Mouse (Mus musculus) hindbrain, embryonic 12.5 days (tissue): ENCODE results near the gene Fcgrt. TPM values are rescaled to one million over a fixed set of nuclear protein-coding genes. Genes with fewer than 3 reads are reported as not detected.

Source experiments
- ATAC-seq: fragments of 200-750 bp; cut with Nextera tagmentation; 2 replicates; pipeline ENCODE4 v1.8.0; 2017; ENCODE audit warnings: moderate TSS enrichment; ENCODE audit not compliant: low FRiP score
- H3K27ac ChIP-seq: fragments of 300-500 bp; sonication (generic); 2 replicates; pipeline ENCODE4 v1.5.1; 2016; ENCODE audit warnings: mild to moderate bottlenecking
- H3K27me3 ChIP-seq: fragments of 300-500 bp; sonication (generic); 2 replicates; pipeline ENCODE4 v1.6.1; 2016; ENCODE audit warnings: mild to moderate bottlenecking
- H3K36me3 ChIP-seq: fragments of 300-500 bp; sonication (generic); 2 replicates; pipeline ENCODE4 v1.6.1; 2016; ENCODE audit warnings: mild to moderate bottlenecking
- H3K4me1 ChIP-seq: fragments of 300-500 bp; sonication (generic); 2 replicates; pipeline ENCODE4 v1.6.1; 2016
- H3K4me2 ChIP-seq: fragments of 300-500 bp; sonication (generic); replicated peaks from 2 replicates; pipeline ENCODE4 v1.6.1; 2016; ENCODE audit warnings: mild to moderate bottlenecking
- H3K4me3 ChIP-seq: fragments of 300-500 bp; sonication (generic); 2 replicates; pipeline ENCODE4 v1.5.1; 2016; ENCODE audit warnings: mild to moderate bottlenecking
- H3K9ac ChIP-seq: fragments of 300-500 bp; sonication (generic); 2 replicates; pipeline ENCODE4 v1.6.1; 2016; ENCODE audit warnings: mild to moderate bottlenecking, moderate library complexity
- H3K9me3 ChIP-seq: fragments of 300-500 bp; sonication (generic); replicated peaks from 2 replicates; pipeline ENCODE4 v1.6.1; 2016; ENCODE audit warnings: mild to moderate bottlenecking
- WGBS: fragments of 180-500 bp; shearing (Covaris S2); methylation state at CpG from one replicate; pipeline ENCODE4 v1.1.7; 2016; 5-methylcytosine and 5-hydroxymethylcytosine counted together
- microRNA counts: library from miRNA; unstranded; fragments of <30 nt; microRNA quantifications from one replicate; lab custom pipeline; 2017
- microRNA-seq: library from miRNA; unstranded; fragments of <30 nt; microRNA quantifications from one replicate; pipeline ENCODE4, GENCODE M21; 2017
- polyA plus RNA-seq: library from polyadenylated mRNA; unstranded; fragments of >200 nt; fragmentation: Nextera tagmentation; extraction: Ambion mirVana; gene quantifications from 2 replicates; pipeline ENCODE4 v1.2.1, GENCODE M21; 2016

Fcgrt gene
- polyA plus RNA-seq, 1 experiment from 2014 or later = 20.2 TPM

GRCm38 (mm10) chr7:45048001-45048890 is 55.4 kb downstream of the Fcgrt start:
- no peak for ATAC-seq
- Histone ChIP-seq H3K4me2 (no peak overlapping the region), H3K4me1 (peaks cover 22% of the 10 kb centered on the region), H3K27me3 (no peaks in the 10 kb centered on the region), H3K4me3 (no peak overlapping the region), H3K36me3 (peaks cover 72% of the 10 kb centered on the region), H3K27ac (no peak overlapping the region), H3K9ac (no peak overlapping the region), H3K9me3 (no peaks in the 10 kb centered on the region)
- 93% methylated on average over 38 of the region's 38 CpGs for WGBS

- no peak overlapping the region for H3K4me2 ChIP-seq
- peaks cover 22% of the 10 kb centered on the region for H3K4me1 ChIP-seq
- WGBS = 95% methylated on average over 14 of the region's 14 CpGs
- no peaks in the 10 kb centered on the region for H3K27me3 ChIP-seq
- H3K4me3 ChIP-seq = no peak overlapping the region
- no peak overlapping the region for H3K9ac ChIP-seq
- H3K9me3 ChIP-seq = no peaks in the 10 kb centered on the region
- H3K27ac ChIP-seq = no peak overlapping the region
- peaks cover 79% of the 10 kb centered on the region for H3K36me3 ChIP-seq
- ATAC-seq = no peak
Measured at GRCm38 (mm10) chr7:45047491-45047890, 56.2 kb downstream of the Fcgrt start.

- no peak overlapping the region for H3K4me2 ChIP-seq
- no peak overlapping the region for H3K27ac ChIP-seq
- WGBS = 96% methylated on average over 26 of the region's 26 CpGs
- no peak overlapping the region; the same call in 1 of the 2 replicates for H3K4me3 ChIP-seq
- no peaks in the 10 kb centered on the region for H3K9me3 ChIP-seq
- H3K4me1 ChIP-seq = peaks cover 20% of the 10 kb centered on the region
- H3K27me3 ChIP-seq = no peaks in the 10 kb centered on the region
- no peak for ATAC-seq
- no peak overlapping the region for H3K9ac ChIP-seq
- peaks cover 85% of the 10 kb centered on the region for H3K36me3 ChIP-seq
Measured at GRCm38 (mm10) chr7:45046853-45047350, 56.7 kb downstream of the Fcgrt start.

DNA sequence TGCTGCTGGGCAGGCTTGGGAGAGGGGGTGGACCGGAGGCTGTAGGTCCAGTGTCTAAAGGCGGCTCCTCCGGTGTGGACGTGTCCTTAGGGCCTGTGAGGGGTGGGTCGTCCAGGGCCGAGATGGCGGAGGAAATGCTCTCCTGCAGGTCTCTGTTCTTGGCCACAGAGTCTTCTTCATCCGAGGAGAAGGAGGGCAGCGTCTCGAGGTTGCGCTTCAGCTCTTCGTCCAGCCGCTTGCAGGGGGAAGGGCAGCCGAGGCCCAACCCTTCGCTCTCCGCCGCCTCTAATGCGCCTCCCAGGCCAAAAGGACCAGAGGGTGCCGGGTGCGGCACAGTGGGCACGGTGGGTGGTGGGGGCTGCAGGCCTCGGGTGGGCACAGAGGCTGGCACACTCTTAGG is 57.9 kb downstream of the Fcgrt start:
- 94% methylated on average over 22 of the region's 22 CpGs for WGBS

DNA sequence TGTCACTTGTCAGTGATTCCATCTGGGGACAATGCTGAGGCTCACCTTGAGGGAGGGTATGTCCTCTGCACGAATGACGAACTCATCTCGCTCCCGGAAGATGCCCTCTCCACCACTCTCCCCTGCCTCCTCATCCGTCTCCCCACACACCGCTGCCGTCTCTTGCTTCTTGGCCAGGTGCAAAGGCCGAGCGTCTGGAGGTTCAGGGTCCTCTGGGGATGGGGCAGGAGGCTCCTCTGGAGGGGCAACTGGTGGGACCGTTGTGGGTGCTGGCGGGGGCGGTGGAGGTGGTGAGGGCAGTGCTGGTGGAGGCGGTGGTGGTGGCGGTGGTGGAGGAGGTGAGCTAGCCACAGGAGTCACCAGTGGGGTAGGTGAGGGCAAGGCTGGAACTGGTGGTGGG is 60.3 kb downstream of the Fcgrt start:
- peak overlapping the region; percentile 32; the same call in 1 of the 2 replicates for H3K9ac ChIP-seq
- H3K4me1 ChIP-seq = no peaks in the 10 kb centered on the region
- WGBS = 96% methylated on average over 14 of the region's 14 CpGs
- no peak overlapping the region for H3K4me3 ChIP-seq
- H3K27me3 ChIP-seq = no peaks in the 10 kb centered on the region
- H3K9me3 ChIP-seq = no peaks in the 10 kb centered on the region
- no peak overlapping the region for H3K4me2 ChIP-seq
- peaks cover 99% of the 10 kb centered on the region for H3K36me3 ChIP-seq
- ATAC-seq = no peak
- no peak overlapping the region for H3K27ac ChIP-seq

More for the DNA sequence above, 57.9 kb downstream of the Fcgrt start:
- Histone ChIP-seq H3K27ac (no peak overlapping the region), H3K4me1 (peaks cover 8% of the 10 kb centered on the region), H3K9ac (no peak overlapping the region), H3K36me3 (peaks cover 97% of the 10 kb centered on the region), H3K9me3 (no peaks in the 10 kb centered on the region), H3K27me3 (no peaks in the 10 kb centered on the region), H3K4me2 (no peak overlapping the region), H3K4me3 (no peak overlapping the region)
- no peak for ATAC-seq

MicroRNAs encoded within 50 kb of the gene (microRNA counts, 519-probe panel; counts per million panel counts)
- microRNA mmu-miR-150 (lab: Ali Mortazavi, UCI) = 3,086 counts per million, percentile 69 among the panel's probes with 10 or more counts

Small RNAs within 50 kb of the gene (microRNA-seq; reads per million reads assigned to microRNA genes)
- 12.7 reads per million, percentile 24 among the genes with 10 or more reads in this experiment for gene Mir150
- 11.9 reads per million, percentile 23 among the genes with 10 or more reads in this experiment for gene Mir5121

Other genes starting within 250 kb of the Fcgrt start
- 34.7 and 35.1 TPM in 2 replicates for gene Pnkp, start 246.7 kb downstream of the Fcgrt start, polyA plus RNA-seq
- gene Ptov1, start 234.1 kb downstream of the Fcgrt start, polyA plus RNA-seq = 606 and 662 TPM in 2 replicates
- 153 and 155 TPM in 2 replicates for gene Med25, start 211.1 kb downstream of the Fcgrt start, polyA plus RNA-seq
- 19.1 and 22.7 TPM in 2 replicates for gene Fuz, start 207.8 kb downstream of the Fcgrt start, polyA plus RNA-seq
- 103 and 107 TPM in 2 replicates for gene Ap2a1, start 174.4 kb downstream of the Fcgrt start, polyA plus RNA-seq
- not detected in 2 replicates for gene Tsks, start 160.6 kb downstream of the Fcgrt start, polyA plus RNA-seq
- gene Cpt1c, start 129.0 kb downstream of the Fcgrt start, polyA plus RNA-seq = 42.8 and 44.2 TPM in 2 replicates
- gene Prmt1, start 117.3 kb downstream of the Fcgrt start, polyA plus RNA-seq = 551 and 566 TPM in 2 replicates
- gene Irf3, start 106.2 kb downstream of the Fcgrt start, polyA plus RNA-seq = 62.7 and 74.3 TPM in 2 replicates
- gene Bcl2l12, start 105.1 kb downstream of the Fcgrt start, polyA plus RNA-seq = 46.7 and 46.8 TPM in 2 replicates
- gene Scaf1, start 87.5 kb downstream of the Fcgrt start, polyA plus RNA-seq = 50.6 and 52.4 TPM in 2 replicates
- 22.6 and 23.2 TPM in 2 replicates for gene Rras, start 85.9 kb downstream of the Fcgrt start, polyA plus RNA-seq
- gene Prr12, start 51.0 kb downstream of the Fcgrt start, polyA plus RNA-seq = 10.9 and 14.0 TPM in 2 replicates
- 55.9 and 60.0 TPM in 2 replicates for gene Nosip, start 41.4 kb downstream of the Fcgrt start, polyA plus RNA-seq
- gene Prrg2, start 41.2 kb downstream of the Fcgrt start, polyA plus RNA-seq = 17.8 and 18.0 TPM in 2 replicates
- gene Rcn3, start 11.6 kb downstream of the Fcgrt start, polyA plus RNA-seq = 177 and 180 TPM in 2 replicates
- 982 and 1,135 TPM in 2 replicates for gene Rps11, start 20.6 kb upstream of the Fcgrt start, polyA plus RNA-seq
- gene Rpl13a, start 24.9 kb upstream of the Fcgrt start, polyA plus RNA-seq = 977 and 1,019 TPM in 2 replicates
- gene Gm45713, start 32.4 kb upstream of the Fcgrt start, polyA plus RNA-seq = 0.31 TPM in 1 of 2 replicates, not detected in the other
- 0.52 and 1.6 TPM in 2 replicates for gene Flt3l, start 32.6 kb upstream of the Fcgrt start, polyA plus RNA-seq
- gene Pih1d1, start 50.5 kb upstream of the Fcgrt start, polyA plus RNA-seq = 90.3 and 91.0 TPM in 2 replicates
- gene Aldh16a1, start 50.7 kb upstream of the Fcgrt start, polyA plus RNA-seq = 33.4 and 39.8 TPM in 2 replicates
- gene Slc17a7, start 60.1 kb upstream of the Fcgrt start, polyA plus RNA-seq = 1.1 and 1.2 TPM in 2 replicates
- not detected in 2 replicates for gene Gfy, start 75.7 kb upstream of the Fcgrt start, polyA plus RNA-seq
- not detected in 2 replicates for gene Pth2, start 77.1 kb upstream of the Fcgrt start, polyA plus RNA-seq
- 0.46 and 0.48 TPM in 2 replicates for gene Ccdc155, start 101.0 kb upstream of the Fcgrt start, polyA plus RNA-seq
- 3.0 and 3.4 TPM in 2 replicates for gene Dkkl1, start 108.3 kb upstream of the Fcgrt start, polyA plus RNA-seq
- 185 and 208 TPM in 2 replicates for gene Tead2, start 111.9 kb upstream of the Fcgrt start, polyA plus RNA-seq
- gene Cd37, start 135.3 kb upstream of the Fcgrt start, polyA plus RNA-seq = 1.3 and 1.5 TPM in 2 replicates
- gene Slc6a16, start 137.2 kb upstream of the Fcgrt start, polyA plus RNA-seq = 0.10 and 0.28 TPM in 2 replicates
- gene Slc6a21, start 173.7 kb upstream of the Fcgrt start, polyA plus RNA-seq = not detected in 2 replicates
- 11.5 and 14.7 TPM in 2 replicates for gene Trpm4, start 229.9 kb upstream of the Fcgrt start, polyA plus RNA-seq
- 0.65 and 0.68 TPM in 2 replicates for gene Hrc, start 231.4 kb upstream of the Fcgrt start, polyA plus RNA-seq